Mouse (Mus musculus): ENCODE results near the gene Gm20388.

The Gm20388 gene

DNA sequence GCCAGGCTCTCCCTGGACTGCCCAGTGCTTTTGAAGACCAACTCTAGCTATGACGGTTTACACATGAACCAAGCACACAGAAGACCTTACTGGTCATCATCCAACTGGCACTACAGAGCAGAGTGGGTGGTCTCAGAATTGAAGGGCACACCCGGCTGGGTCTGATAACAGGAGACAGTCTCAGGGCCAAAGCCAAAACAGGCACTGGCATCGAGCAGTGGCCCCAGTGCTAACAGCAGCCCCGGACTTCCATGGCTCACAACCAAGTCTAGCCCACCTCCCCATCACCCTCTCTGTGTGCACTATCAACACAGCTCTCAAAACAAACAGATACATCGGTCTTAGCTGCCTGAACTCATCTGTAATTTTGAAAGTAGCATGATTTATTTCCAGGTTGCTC is 1995.2 kb downstream of the Gm20388 start:
- DNase-seq (ENCODE audit: extremely low spot score, low spot score): no peak

DNA sequence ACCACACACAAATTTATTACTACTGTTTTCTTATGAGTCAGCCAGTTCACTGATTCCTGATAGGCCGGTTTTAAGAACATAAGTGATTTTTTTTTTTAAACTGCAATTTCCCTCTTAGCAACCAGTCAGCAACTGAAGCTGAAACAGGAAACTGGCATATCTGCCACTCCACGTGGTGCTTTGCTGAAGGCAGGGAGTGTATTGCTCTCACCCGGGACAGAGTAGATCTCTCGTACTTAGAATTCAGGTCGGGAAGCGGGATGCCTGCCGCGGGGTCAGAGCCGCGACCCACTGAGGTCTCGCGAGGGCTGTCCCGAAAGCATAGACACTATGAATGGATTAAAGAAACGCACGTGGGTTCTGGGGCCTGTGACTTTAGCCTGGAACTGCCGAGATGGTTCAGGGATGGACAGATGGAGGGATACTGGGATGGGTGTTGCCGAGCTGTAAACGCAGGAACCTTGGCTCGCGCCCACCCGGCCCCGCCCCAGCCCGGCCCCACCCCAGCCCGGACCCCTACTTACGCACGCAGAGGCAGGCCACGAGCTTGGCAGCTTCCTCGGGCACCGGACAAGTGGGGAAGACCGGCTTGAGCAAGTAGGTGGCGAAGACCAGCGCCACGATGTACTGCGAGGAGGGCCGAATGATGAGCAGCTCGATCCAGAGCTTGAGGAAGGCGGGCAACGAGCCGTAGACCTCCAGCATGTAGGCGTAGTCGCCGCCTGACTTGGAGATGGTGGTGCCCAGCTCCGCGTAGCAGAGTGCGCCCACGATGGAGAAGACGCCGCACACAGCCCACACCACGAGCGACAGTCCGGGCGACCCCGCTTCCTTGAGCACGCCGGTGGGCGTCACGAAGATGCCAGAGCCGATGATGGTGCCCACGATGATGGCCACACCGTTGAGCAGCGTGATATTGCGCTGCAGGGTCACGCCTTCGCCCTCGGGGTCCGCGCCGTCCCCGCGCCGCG is 1996.2 kb downstream of the Gm20388 start:
- DNase-seq (ENCODE audit: extremely low spot score, low spot score): peak; percentile 58

DNA sequence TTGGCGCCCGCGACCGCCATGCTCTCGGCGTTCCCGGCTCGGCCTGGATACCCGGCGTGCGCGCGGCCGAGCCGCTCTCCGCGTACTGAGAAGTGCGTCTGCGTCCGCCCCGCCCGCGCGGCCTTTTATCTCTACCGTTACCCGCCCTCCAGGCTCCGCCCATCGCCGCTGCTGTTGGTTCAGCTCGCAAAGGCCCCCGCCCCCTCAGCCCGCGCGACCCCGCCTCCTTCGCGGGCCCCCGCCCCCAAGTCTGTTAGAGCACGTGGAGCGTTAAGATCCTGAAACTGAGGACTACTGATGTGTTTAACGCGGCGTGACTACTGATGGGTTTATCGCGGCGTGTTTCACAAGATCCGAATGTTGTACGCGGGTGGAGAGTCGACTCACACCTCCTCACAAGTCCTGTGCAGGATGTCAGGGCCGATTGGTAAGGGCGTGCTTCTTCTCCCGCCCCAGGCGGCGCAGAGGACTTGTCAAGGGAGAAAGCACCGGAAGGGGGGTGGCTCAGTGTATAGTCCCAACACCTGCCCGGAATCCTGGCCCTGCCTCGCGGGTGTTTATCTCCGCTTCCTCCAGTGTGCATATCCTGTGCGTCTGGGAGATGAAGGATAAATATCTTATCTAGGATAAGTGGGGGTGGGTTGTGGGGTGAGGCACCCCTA is 1997.1 kb downstream of the Gm20388 start, which contains the start of gene Slc7a5:
Gene Slc7a5 (minus strand): TSS at position 108 of the 662 bp plus-strand sequence.
- DNase-seq (ENCODE audit: extremely low spot score, low spot score): peak; percentile 96

DNA sequence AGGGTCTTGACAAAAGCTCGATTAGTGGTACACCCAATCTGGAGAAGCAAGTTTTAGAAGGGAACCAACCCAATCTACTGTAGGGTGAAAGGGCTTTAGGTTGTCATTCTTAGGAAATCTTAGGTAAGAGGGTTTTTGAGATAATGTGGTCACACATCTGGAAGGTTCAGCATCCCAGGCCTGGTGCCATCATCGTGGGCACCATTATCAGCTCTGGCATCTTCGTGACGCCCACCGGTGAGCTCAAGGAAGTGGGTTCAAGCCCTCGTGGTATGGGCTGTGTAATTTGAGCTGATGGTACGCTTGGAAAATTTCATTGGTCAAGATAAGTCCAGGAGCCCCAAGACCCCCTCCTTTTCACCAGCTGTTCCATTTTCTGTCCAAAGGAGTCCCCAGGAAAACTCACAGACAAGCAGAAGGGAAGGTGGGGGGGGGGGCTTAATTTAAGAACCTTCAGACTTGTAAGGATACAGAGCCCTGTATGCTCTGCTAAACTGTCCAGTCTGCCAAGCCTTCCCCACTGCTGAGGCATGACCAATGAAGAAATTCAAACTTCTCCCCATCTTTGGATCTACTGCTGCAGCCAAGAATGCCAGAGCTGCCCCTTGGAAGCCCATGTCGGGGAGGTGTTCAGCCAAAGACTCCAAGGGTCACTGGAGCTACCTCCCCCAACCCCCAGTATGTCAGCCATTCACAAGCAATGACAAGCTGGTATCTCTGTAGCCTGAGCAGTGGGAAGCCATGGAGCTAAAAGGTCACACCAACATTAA is 1997.9 kb downstream of the Gm20388 start:
- DNase-seq (ENCODE audit: extremely low spot score, low spot score): no peak

DNA sequence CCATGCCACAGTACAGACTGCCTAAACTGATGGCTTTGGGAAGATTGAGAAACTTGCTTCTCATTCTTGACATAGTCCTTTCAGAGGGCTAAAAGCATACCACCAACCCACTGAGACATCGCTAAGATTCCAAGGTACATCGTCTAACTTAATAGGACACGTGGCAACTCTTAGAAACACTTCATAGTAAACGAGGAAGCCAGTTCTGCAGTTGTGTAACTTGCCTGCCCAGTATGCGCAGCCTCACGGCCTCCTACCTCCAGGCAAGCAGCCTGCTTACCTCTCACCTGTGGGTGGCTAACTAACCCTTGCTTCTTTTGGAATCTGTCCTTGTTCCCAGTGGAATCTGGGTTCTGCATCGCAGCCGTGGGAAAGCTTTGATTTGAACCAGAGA is 1998.5 kb downstream of the Gm20388 start:
- no peak for DNase-seq (ENCODE audit: extremely low spot score, low spot score)

DNA sequence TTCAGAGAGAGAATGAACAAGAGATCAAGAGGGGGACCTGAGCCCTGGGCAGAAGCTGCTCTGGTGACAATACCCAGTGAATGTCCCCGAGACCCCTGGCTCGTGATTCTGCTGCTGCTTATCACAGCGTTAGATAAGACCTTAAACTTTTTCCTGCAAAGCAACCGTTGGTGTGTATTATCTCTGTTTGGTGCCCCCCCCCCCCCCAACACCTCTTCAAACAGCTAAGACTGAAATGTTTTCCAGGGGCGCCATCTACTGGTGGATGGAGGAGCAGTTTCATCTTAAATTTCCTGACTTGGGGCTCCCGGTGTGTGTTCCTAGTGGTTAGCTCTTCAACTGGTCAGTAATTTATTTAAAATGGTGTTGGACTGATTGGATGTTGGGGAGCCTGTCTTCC is 1999.0 kb downstream of the Gm20388 start:
- peak; percentile 70 for DNase-seq (ENCODE audit: extremely low spot score, low spot score)

DNA sequence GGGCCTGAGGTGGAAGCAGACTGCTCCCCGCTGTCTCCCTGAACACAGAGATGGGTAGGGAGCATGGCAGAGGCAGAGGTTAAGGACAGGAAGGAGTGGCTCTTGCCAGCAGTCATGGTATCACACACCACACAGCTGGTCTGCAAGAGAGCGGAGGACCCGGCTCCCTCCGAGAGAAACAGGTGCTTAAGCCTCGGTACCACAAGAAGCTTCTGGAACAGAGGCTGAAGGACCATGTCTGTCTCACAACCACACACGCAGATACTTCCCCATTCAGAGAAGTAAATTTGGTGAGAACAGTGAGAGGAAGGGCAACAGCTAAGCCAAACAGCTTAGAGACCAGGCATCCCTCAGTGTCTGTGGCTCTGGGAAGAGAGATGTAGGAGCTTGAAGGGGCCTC is 2000.8 kb downstream of the Gm20388 start:
- no peak for DNase-seq (ENCODE audit: extremely low spot score, low spot score)

DNA sequence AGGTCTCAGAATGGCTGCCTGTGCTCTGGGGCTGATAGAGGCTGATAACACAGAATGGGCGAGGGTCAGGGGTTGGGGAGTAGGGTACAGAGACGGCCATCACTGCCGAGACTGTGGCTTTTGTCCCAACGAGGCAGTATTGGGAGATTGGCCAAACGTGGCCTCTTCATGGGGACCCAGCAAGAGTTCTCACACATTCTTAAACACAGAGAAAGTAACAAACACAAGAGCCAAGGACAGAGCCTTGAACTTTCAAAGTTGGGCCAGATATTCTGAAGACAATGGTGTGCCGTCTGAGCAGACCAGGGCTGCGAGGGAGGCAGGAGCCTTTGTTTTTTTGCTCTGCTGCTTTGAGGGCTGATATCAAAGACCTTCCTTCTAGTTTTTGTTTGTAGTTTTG is 2001.3 kb downstream of the Gm20388 start:
- DNase-seq (ENCODE audit: extremely low spot score, low spot score): no peak

DNA sequence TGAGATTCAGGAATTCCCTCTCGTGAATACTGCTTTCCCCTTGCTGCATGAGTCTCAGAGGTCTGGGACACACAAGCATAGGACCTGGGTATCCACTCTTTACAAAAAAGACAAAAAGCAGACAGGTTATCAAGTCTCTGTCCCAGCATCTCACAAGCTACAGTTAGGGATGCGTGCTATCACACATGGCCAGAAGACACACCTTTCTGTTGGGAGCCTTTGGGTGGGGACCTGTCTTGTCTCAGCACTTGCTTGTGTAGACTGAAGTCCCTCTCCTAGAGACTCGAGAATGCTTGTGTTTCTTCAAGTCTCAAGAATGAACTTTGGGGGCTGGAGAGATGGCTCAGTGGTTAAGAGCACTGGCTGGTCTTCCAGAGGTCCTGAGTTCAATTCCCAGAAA is 2002.2 kb downstream of the Gm20388 start:
- DNase-seq (ENCODE audit: extremely low spot score, low spot score): no peak

DNA sequence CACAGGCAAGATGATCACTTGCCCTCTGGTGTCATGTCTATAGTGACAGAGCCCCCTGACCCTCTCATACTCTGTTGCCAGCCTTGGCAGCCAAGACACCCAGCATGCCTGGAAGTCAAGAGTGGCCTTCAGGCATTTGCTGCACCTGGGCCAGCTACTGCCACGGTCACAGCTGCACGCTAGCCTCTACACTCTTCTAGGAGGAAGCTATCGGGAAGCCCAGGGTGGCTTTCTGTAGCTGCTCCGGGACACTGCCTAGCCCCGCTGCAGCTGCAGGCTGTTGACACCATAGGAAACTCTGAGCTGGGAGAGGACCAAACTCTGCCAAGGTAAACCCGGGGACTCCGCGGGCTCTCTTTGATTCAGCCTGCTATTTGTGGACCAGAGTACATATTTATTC is 2002.7 kb downstream of the Gm20388 start:
- no peak for DNase-seq (ENCODE audit: extremely low spot score, low spot score)

DNA sequence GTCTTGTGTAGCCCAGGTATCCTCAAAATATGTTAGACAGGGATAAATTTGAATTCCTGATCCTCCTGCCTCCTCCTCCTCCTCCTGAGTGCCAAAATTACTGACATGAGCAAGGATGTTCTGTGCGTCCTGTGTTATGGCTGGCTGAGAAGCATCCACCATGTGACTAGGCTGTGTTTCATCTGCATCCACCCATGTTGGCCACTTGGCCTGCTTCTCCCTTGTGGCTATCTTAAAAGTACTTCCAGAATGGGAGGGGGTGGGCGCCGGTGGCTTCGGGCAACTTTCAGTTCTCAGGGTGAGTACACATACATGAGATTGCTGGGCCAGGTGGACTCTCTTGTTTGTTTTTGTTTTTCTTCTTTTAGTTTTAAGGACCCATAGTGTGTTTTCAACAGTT is 2008.5 kb downstream of the Gm20388 start:
- no peak for DNase-seq (ENCODE audit: extremely low spot score, low spot score)

DNA sequence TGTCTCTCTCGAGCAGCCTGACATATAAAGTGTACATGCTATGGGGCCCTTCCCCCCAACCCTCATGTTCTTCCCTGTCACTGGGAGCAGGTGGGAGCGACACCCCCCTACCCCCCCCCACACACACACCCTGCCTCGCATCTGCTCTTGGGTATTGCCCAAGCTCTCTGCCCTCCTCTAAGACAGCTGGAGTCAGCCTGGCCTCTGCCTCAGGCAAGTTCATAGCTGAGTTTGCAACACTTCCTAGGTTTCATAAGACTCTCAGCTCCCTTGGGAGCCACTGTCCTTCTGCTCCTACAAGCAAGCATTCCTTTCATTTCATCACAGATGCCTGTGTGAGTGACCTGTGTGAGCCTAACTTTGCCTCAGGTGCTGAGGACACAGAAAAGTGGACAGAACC is 2009.1 kb downstream of the Gm20388 start:
- DNase-seq (ENCODE audit: extremely low spot score, low spot score): no peak

DNA sequence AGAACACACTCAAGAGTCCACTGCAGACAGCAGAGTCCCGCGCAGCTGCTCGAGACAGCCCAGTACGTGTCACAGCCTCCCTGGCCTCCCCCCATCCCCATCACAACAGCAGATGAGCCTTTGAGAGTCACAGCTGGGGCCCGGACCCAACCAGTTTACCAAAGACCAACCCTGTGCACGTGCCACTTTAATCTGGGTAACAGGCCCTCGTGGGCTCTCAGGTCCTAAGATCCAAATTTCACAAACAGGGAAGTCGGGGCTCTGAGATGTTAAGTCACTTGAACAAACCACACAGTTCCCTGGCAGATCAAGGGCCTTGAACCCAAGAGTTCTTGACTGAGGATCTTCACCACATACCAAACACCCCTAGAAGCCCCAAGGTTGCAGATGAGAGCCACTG is 2010.9 kb downstream of the Gm20388 start:
- DNase-seq (ENCODE audit: extremely low spot score, low spot score): no peak

DNA sequence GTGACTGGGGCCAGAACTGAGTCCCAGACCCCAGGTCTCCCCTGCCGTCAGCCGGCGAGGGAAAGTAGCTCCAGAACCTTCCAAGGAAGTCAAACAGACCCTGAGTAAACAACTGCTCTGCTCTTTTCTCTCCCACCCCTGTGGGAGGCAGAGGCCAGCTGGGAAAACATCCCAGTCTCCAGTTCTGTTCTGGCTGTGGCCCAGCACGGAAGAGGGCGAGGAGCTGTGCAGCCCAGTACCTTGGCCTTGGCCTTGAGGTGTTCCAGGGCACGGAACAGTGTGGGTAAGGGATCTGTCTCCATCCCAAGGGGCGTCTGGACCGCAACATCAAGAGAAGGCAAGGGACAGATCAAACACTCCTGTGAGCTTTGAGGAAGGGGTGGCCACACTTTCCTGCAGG is 2011.5 kb downstream of the Gm20388 start:
- DNase-seq (ENCODE audit: extremely low spot score, low spot score): no peak

DNA sequence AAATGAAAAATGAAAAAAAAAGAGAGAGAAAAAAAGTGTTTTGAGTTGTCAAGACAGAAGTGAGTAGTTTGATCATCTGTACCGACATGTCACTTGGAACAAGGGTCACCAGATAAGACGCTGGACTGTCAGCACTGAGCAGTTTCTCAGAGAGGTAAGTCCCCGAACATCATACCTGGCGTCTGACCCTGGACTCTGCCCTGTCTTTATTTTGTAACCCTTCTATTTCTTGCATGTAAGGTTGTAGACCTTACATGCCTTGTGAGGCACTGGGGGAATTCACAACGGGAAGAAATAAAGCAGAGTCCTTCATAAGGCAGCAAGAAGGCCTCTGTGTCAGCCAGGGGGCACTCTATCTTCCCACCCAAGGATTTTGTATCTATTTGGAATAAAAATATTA is 2014.0 kb downstream of the Gm20388 start:
- DNase-seq (ENCODE audit: extremely low spot score, low spot score): no peak

DNA sequence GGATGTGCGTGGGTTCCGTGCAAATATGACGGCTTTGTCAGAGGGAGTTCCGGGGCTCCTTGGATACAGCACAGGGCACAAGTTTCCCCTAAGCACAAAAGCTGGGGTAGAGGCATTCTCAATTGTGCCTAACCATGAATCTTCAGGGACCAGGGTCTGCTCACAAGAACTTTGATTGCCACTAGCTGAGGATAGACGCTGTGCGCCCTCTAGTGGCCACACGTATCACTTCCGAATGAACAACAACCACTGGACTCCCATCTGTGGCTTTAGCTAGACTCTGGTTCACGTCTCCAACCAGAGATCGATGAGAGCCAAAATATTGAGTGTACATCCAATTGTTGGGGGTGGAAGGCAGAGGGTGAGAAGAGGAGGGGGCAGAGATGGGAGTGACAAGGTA is 2015.0 kb downstream of the Gm20388 start:
- DNase-seq (ENCODE audit: extremely low spot score, low spot score): peak; percentile 85

DNA sequence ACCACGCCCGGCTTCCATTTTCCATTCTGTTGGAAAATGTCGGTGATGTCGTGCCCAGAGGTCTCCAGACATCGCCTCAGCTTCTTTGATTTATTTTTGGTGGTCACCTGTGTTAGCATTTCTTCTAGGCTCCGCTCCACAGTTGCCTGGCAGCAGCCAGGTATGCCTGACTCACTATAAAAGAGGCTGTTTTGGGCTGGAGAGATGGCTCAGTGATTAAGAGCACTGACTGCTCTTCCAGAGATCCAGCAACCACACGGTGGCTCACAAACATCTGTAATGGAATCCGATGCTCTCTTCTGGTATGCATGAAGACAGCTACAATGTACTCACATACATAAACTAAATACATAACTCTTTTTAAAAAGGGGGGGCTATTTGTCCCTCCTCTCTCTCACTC is 2015.6 kb downstream of the Gm20388 start:
- no peak for DNase-seq (ENCODE audit: extremely low spot score, low spot score)

DNA sequence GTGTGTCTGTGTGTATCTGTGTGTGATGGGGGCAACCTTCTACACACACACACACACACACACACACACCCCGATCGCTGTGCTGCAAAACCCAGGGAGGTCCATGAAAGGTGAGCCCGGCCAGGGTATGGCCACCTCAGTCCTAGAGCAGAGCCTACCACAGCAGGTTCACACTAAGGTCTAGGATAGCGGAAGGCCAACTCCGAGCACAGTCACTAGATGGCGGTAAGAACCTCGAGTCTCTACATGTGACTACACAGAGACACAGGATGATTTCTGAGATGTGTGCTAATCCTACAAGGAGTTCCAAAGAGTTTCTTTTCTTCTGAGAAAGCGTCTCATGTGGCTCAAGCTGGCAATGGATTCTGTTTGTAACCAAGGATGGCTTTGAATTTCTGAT is 2016.7 kb downstream of the Gm20388 start:
- DNase-seq (ENCODE audit: extremely low spot score, low spot score): no peak

DNA sequence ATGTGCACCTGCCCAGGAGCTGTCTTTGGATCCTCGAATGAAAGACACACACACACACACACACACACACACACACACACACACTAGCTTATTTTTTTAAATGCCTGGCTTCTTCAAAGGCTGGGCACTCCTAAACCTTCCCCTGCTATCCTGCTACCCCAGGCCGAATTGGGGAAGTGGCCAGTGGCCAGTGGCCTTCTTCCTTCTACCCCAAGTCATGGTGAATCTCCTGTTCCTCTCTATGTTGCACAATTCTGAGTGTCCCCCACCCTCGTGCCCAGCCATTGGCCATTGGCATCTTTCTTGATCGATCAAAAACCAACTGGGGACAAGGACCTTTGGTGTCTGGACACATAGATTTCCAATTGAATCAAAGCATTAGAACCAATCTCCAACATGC is 2019.4 kb downstream of the Gm20388 start:
- DNase-seq (ENCODE audit: extremely low spot score, low spot score): no peak

DNA sequence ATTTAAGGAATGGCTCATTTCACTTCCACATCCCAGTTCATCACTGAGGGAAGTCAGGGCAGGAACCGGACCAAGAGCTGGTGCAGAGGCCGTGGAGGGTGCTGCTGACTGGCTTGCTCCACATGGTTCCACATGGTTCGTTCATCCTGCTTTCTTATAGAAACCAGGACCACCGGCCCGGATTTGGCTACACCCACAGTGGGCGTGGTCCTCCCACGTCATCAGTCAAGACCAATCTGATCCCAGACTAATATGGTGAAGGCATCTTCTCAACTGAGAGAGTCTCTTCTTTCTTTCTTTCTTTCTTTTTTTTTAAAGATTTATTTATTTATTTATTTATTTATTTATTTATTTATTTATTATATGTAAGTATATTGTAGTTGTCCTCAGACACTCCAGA is 2020.9 kb downstream of the Gm20388 start:
- DNase-seq (ENCODE audit: extremely low spot score, low spot score): no peak

DNA sequence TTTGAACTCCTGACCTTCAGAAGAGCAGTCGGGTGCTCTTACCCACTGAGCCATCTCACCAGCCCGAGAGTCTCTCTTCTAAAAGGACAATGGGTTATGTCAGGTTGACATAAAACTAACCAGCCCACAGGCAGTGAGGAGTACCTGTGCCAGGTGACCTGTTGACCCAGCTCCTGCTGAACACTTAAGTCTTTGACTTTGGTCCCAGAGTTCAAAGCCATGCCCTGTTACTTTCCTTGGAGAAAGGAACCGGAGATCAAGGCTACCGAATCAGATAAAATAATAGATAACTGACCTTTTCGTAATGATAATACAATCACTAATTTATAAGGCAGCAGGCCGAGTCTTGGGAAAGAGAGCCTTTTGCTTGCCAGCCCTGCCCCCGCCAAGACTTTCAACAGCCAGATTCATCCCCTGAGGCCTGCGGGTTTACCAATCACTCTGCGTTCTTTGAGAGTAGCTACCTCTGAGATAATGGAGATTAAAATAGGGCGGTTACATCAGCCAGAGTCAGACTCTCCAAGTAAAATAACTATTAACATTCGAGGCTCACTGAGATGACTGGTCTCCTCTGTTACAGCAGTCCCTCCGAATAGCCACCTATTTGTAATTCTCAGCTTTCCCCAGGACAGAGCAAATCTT is 2021.5 kb downstream of the Gm20388 start:
- no peak for DNase-seq (ENCODE audit: extremely low spot score, low spot score)
